Mouse (Mus musculus) liver, embryonic 11.5 days (tissue): ENCODE results near the gene Uggt1. TPM values are rescaled to one million over a fixed set of nuclear protein-coding genes. Genes with fewer than 3 reads are reported as not detected.

Source experiments
- ATAC-seq: fragments of 200-750 bp; cut with Nextera tagmentation; replicated peaks from 2 replicates; pipeline ENCODE4 v1.8.0; 2017; ENCODE audit warnings: moderate number of reproducible peaks, mild to moderate bottlenecking, moderate TSS enrichment, moderate library complexity; ENCODE audit not compliant: low FRiP score
- DNase-seq: peaks from one replicate; pipeline ENCODE4 v3.0.0-alpha.2; 2017; ENCODE audit warnings: low spot score
- H3K27ac ChIP-seq: fragments of 300-500 bp; sonication (generic); 2 replicates; pipeline ENCODE4 v1.5.1; 2014; ENCODE audit warnings: mild to moderate bottlenecking, low read depth, low read length, control low read depth
- H3K27me3 ChIP-seq: fragments of 300-500 bp; sonication (generic); replicated peaks from 2 replicates; pipeline ENCODE4 v1.6.1; 2014; ENCODE audit warnings: low read length, mixed read lengths; ENCODE audit not compliant: control insufficient read depth, insufficient read depth
- H3K36me3 ChIP-seq: fragments of 300-500 bp; sonication (generic); 2 replicates; pipeline ENCODE4 v1.6.1; 2014; ENCODE audit warnings: mild to moderate bottlenecking, low read length, moderate library complexity, mixed read lengths; ENCODE audit not compliant: control insufficient read depth, insufficient read depth
- H3K4me1 ChIP-seq: fragments of 300-500 bp; sonication (generic); replicated peaks from 2 replicates; pipeline ENCODE4 v1.6.1; 2014; ENCODE audit warnings: low read length, mixed read lengths; ENCODE audit not compliant: control insufficient read depth, insufficient read depth
- H3K4me2 ChIP-seq: fragments of 300-500 bp; sonication (generic); 2 replicates; pipeline ENCODE4 v1.6.1; 2014; ENCODE audit warnings: mild to moderate bottlenecking, control low read depth, moderate library complexity
- H3K4me3 ChIP-seq: fragments of 300-500 bp; sonication (generic); 2 replicates; pipeline ENCODE4 v1.5.1; 2014; ENCODE audit warnings: low read depth, low read length, control low read depth
- H3K9ac ChIP-seq: fragments of 300-500 bp; sonication (generic); 2 replicates; pipeline ENCODE4 v1.6.1; 2014; ENCODE audit warnings: low read depth, low read length, control low read depth
- H3K9me3 ChIP-seq: fragments of 300-500 bp; sonication (generic); 2 replicates; pipeline ENCODE4 v1.6.1; 2016; ENCODE audit warnings: low read length, inconsistent platforms, mixed read lengths; ENCODE audit not compliant: control insufficient read depth
- WGBS: fragments of 180-500 bp; shearing (Covaris S2); extraction: QIAGEN DNeasy Blood & Tissue Kit; methylation state at CpG from one replicate; pipeline ENCODE4 v1.1.7; 2014; 5-methylcytosine and 5-hydroxymethylcytosine counted together
- polyA plus RNA-seq: library from polyadenylated mRNA; unstranded; fragments of >200 nt; fragmentation: Nextera tagmentation; extraction: Ambion mirVana; gene quantifications from 2 replicates; pipeline ENCODE4 v1.2.1, GENCODE M21; 2014

Uggt1 gene
- polyA plus RNA-seq, 1 experiment from 2014 or later, result 55.8 TPM

- Histone ChIP-seq H3K27ac (no peak overlapping the region), H3K4me3 (no peak overlapping the region), H3K9ac (no peak overlapping the region), H3K4me2 (no peak overlapping the region), H3K4me1 (peaks cover 38% of the 10 kb centered on the region), H3K27me3 (no peaks in the 10 kb centered on the region), H3K9me3 (peaks cover 3% of the 10 kb centered on the region; the same call in 1 of the 2 replicates), H3K36me3 (no peaks in the 10 kb centered on the region)
- DNase-seq (no peak), ATAC-seq (no peak)
- 15% methylated on average over 4 of the region's 4 CpGs for WGBS
These were observed 115.4 kb downstream of the Uggt1 start for GRCm38 (mm10) chr1:36129126-36129525.

- Histone ChIP-seq H3K9me3 (peaks cover 3% of the 10 kb centered on the region; the same call in 1 of the 2 replicates), H3K27ac (no peak overlapping the region), H3K4me3 (no peak overlapping the region), H3K36me3 (no peaks in the 10 kb centered on the region), H3K9ac (no peak overlapping the region), H3K27me3 (no peaks in the 10 kb centered on the region), H3K4me2 (no peak overlapping the region), H3K4me1 (peaks cover 10% of the 10 kb centered on the region)
- DNase-seq (no peak), ATAC-seq (no peak)
- WGBS, result 73% methylated on average over 7 of the region's 7 CpGs
These were observed 119.4 kb downstream of the Uggt1 start for GRCm38 (mm10) chr1:36125076-36125475.

- no peaks in the 10 kb centered on the region for H3K4me1 ChIP-seq
- WGBS, result 80% methylated on average over 8 of the region's 8 CpGs
- ATAC-seq (no peak), DNase-seq (no peak)
- no peaks in the 10 kb centered on the region for H3K36me3 ChIP-seq
- no peaks in the 10 kb centered on the region for H3K27me3 ChIP-seq
- no peak overlapping the region for H3K9ac ChIP-seq
- no peak overlapping the region for H3K27ac ChIP-seq
- H3K4me3 ChIP-seq, result no peak overlapping the region
- H3K4me2 ChIP-seq, result no peak overlapping the region
- H3K9me3 ChIP-seq, result peaks cover 3% of the 10 kb centered on the region; the same call in 1 of the 2 replicates
These were observed 123.3 kb downstream of the Uggt1 start for GRCm38 (mm10) chr1:36121172-36121571.

GRCm38 (mm10) chr1:36119426-36119825, 125.1 kb downstream of the Uggt1 start:
- H3K27ac ChIP-seq, result no peak overlapping the region
- H3K9me3 ChIP-seq, result peaks cover under 1% of the 10 kb centered on the region; the same call in 1 of the 2 replicates
- ATAC-seq (no peak), DNase-seq (no peak)
- no peak overlapping the region for H3K4me3 ChIP-seq
- H3K4me1 ChIP-seq, result 0 out of 2 replicates have a peak, but pooled peaks cover 3% of the 10 kb centered on the region
- WGBS, result 76% methylated on average over 4 of the region's 4 CpGs
- no peaks in the 10 kb centered on the region for H3K27me3 ChIP-seq
- no peaks in the 10 kb centered on the region for H3K36me3 ChIP-seq
- no peak overlapping the region for H3K4me2 ChIP-seq
- H3K9ac ChIP-seq, result no peak overlapping the region

- no peak overlapping the region for H3K9ac ChIP-seq
- no peak for DNase-seq
- no peaks in the 10 kb centered on the region for H3K36me3 ChIP-seq
- H3K4me3 ChIP-seq, result no peak overlapping the region
- 83% methylated on average over 3 of the region's 3 CpGs for WGBS
- no peaks in the 10 kb centered on the region for H3K9me3 ChIP-seq
- no peak overlapping the region for H3K4me2 ChIP-seq
- H3K27ac ChIP-seq, result no peak overlapping the region
- ATAC-seq, result no peak
- H3K4me1 ChIP-seq, result 0 out of 2 replicates have a peak, but pooled peaks cover 3% of the 10 kb centered on the region
- no peaks in the 10 kb centered on the region for H3K27me3 ChIP-seq
These were observed 125.6 kb downstream of the Uggt1 start for GRCm38 (mm10) chr1:36118958-36119357.

GRCm38 (mm10) chr1:36118061-36118685, 126.3 kb downstream of the Uggt1 start:
- WGBS, result 80% methylated on average over 9 of the region's 9 CpGs
- Histone ChIP-seq H3K27me3 (no peaks in the 10 kb centered on the region), H3K4me3 (no peak overlapping the region), H3K9ac (no peak overlapping the region), H3K27ac (no peak overlapping the region), H3K4me2 (no peak overlapping the region), H3K4me1 (0 out of 2 replicates have a peak, but pooled peaks cover 3% of the 10 kb centered on the region), H3K36me3 (no peaks in the 10 kb centered on the region), H3K9me3 (no peaks in the 10 kb centered on the region)
- DNase-seq (no peak), ATAC-seq (no peak)

- DNase-seq (no peak), ATAC-seq (no peak)
- no peak overlapping the region for H3K27ac ChIP-seq
- no peaks in the 10 kb centered on the region for H3K27me3 ChIP-seq
- 69% methylated on average over 5 of the region's 5 CpGs for WGBS
- H3K36me3 ChIP-seq, result no peaks in the 10 kb centered on the region
- no peak overlapping the region for H3K9ac ChIP-seq
- no peak overlapping the region for H3K4me2 ChIP-seq
- no peaks in the 10 kb centered on the region for H3K9me3 ChIP-seq
- no peak overlapping the region for H3K4me3 ChIP-seq
- H3K4me1 ChIP-seq, result 0 out of 2 replicates have a peak, but pooled peaks cover 3% of the 10 kb centered on the region
These were observed 128.0 kb downstream of the Uggt1 start for GRCm38 (mm10) chr1:36116488-36116887.

GRCm38 (mm10) chr1:36114844-36115243, 129.7 kb downstream of the Uggt1 start:
- no peak for ATAC-seq
- no peak for DNase-seq
- 0 out of 2 replicates have a peak, but pooled peaks cover 3% of the 10 kb centered on the region for H3K4me1 ChIP-seq
- no peaks in the 10 kb centered on the region for H3K36me3 ChIP-seq
- 82% methylated on average over 3 of the region's 3 CpGs for WGBS
- no peaks in the 10 kb centered on the region for H3K27me3 ChIP-seq
- no peak overlapping the region for H3K4me2 ChIP-seq
- H3K9me3 ChIP-seq, result no peaks in the 10 kb centered on the region
- H3K27ac ChIP-seq, result no peak overlapping the region
- no peak overlapping the region for H3K4me3 ChIP-seq
- H3K9ac ChIP-seq, result no peak overlapping the region

GRCm38 (mm10) chr1:36113670-36114069, 130.8 kb downstream of the Uggt1 start:
- Histone ChIP-seq H3K27ac (no peak overlapping the region), H3K4me3 (no peak overlapping the region), H3K9ac (no peak overlapping the region), H3K36me3 (no peaks in the 10 kb centered on the region), H3K27me3 (no peaks in the 10 kb centered on the region), H3K4me1 (0 out of 2 replicates have a peak, but pooled peaks cover 3% of the 10 kb centered on the region), H3K4me2 (no peak overlapping the region), H3K9me3 (no peaks in the 10 kb centered on the region)
- 63% methylated on average over 8 of the region's 8 CpGs for WGBS
- no peak for ATAC-seq
- DNase-seq, result no peak
